Mouse (Mus musculus) lung, embryonic 15.5 days (tissue): ENCODE measurements around the gene Tmem238l. TPM values are rescaled to one million over a fixed set of nuclear protein-coding genes. Genes with fewer than 3 reads are reported as not detected.
A peak's percentile ranks its signal among the peaks of the same experiment; 100 is the strongest.

Experiments used
- ATAC-seq: fragments of 200-750 bp; cut with Nextera tagmentation; 2 replicates; pipeline ENCODE4 v1.8.0; 2017; ENCODE audit warnings: moderate number of reproducible peaks, borderline replicate concordance; ENCODE audit not compliant: low FRiP score, low TSS enrichment; ENCODE audit errors: extremely low read depth
- H3K27ac ChIP-seq: fragments of 300-500 bp; sonication (generic); 2 replicates; pipeline ENCODE4 v1.5.1; 2015; ENCODE audit warnings: moderate library complexity, mild to moderate bottlenecking, inconsistent platforms
- H3K27me3 ChIP-seq: fragments of 300-500 bp; sonication (generic); 2 replicates; pipeline ENCODE4 v1.6.1; 2015; ENCODE audit warnings: inconsistent platforms
- H3K36me3 ChIP-seq: fragments of 300-500 bp; sonication (generic); 2 replicates; pipeline ENCODE4 v1.6.1; 2015; ENCODE audit warnings: inconsistent platforms
- H3K4me1 ChIP-seq: fragments of 300-500 bp; sonication (generic); 2 replicates; pipeline ENCODE4 v1.6.1; 2015; ENCODE audit warnings: inconsistent platforms
- H3K4me2 ChIP-seq: fragments of 300-500 bp; sonication (generic); 2 replicates; pipeline ENCODE4 v1.6.1; 2015; ENCODE audit warnings: inconsistent platforms, mild to moderate bottlenecking, moderate library complexity
- H3K4me3 ChIP-seq: fragments of 300-500 bp; sonication (generic); 2 replicates; pipeline ENCODE4 v1.5.1; 2015; ENCODE audit warnings: mild to moderate bottlenecking, inconsistent platforms
- H3K9ac ChIP-seq: fragments of 300-500 bp; sonication (generic); 2 replicates; pipeline ENCODE4 v1.6.1; 2015; ENCODE audit warnings: inconsistent platforms
- H3K9me3 ChIP-seq: fragments of 300-500 bp; sonication (generic); 2 replicates; pipeline ENCODE4 v1.6.1; 2016; ENCODE audit warnings: inconsistent platforms
- WGBS: fragments of 180-500 bp; shearing (Covaris S2); methylation state at CpG from one replicate; pipeline ENCODE4 v1.1.7; 2015; 5-methylcytosine and 5-hydroxymethylcytosine counted together
- polyA plus RNA-seq: library from polyadenylated mRNA; unstranded; fragments of >200 nt; fragmentation: Nextera tagmentation; extraction: Ambion mirVana; gene quantifications from 2 replicates; pipeline ENCODE4 v1.2.1, GENCODE M21; 2015

The Tmem238l gene
- not detected in 2 replicates for polyA plus RNA-seq

DNA sequence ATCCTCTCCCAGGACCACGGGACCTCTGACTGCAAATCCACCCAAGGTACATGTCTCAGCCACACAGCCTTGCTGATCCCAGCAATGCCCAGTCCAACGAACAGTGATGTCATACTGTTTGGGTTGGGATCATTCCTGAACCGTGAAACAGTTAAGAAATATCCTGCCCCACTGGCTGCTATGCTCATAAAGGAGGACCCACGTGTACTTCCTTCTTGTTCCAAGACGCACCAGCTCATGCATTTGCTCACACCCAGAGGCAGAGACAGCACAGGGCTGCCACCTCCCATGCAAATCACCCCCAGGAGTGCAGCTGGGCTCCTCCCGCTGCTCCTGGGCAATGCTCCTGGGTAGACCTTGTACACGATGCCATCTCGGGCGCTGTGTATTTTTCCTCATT is at the start of gene Tmem238l:
Gene Tmem238l (plus strand): TSS at position 336 of the 400 bp plus-strand sequence.
- H3K9me3 ChIP-seq, result no peaks in the 10 kb centered on the region
- no peak within 1 kb of the TSS for H3K9ac ChIP-seq
- no peaks in the 10 kb centered on the region for H3K27me3 ChIP-seq
- no peak within 1 kb of the TSS for H3K4me2 ChIP-seq
- H3K4me1 ChIP-seq, result no peaks in the 10 kb centered on the region
- H3K4me3 ChIP-seq, result no peak within 1 kb of the TSS
- H3K27ac ChIP-seq, result no peak within 1 kb of the TSS
- no peaks in the 10 kb centered on the region for H3K36me3 ChIP-seq
- WGBS, result 72% methylated on average over 9 of the region's 9 CpGs
- ATAC-seq, result no peak

DNA sequence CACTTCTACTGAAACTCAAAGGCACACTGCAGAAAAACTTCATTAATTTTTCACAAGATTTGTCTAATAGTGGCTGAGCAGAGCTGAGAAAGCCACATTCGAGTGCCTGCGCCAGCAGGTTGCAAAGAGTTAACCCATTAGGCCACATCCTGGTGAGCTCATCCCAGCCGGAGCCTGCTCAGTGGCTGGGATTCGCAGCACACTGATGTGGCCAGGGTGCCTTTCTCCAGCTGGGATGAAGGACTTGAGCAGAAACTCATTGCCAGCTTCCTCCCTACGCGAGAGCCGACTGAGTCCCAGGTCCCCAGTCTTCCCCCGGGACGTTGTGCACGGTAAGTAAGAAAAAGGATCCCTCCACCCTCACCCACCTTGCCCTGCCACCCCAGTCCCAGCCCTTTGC is 44.6 kb upstream of the Tmem238l start, which contains the start of gene Pirt:
Gene Pirt (plus strand): TSS at position 171 of the 400 bp plus-strand sequence.
- H3K27ac ChIP-seq, result no peak within 1 kb of the TSS
- no peaks in the 10 kb centered on the region for H3K36me3 ChIP-seq
- peaks cover 11% of the 10 kb centered on the region; the same call in 1 of the 2 replicates for H3K4me1 ChIP-seq
- H3K27me3 ChIP-seq, result peaks cover 6% of the 10 kb centered on the region; the same call in 1 of the 2 replicates
- WGBS, result 35% methylated on average over 10 of the region's 10 CpGs
- H3K4me3 ChIP-seq, result no peak within 1 kb of the TSS
- H3K9me3 ChIP-seq, result no peaks in the 10 kb centered on the region
- no peak within 1 kb of the TSS for H3K4me2 ChIP-seq
- H3K9ac ChIP-seq, result no peak within 1 kb of the TSS
- no peak for ATAC-seq

DNA sequence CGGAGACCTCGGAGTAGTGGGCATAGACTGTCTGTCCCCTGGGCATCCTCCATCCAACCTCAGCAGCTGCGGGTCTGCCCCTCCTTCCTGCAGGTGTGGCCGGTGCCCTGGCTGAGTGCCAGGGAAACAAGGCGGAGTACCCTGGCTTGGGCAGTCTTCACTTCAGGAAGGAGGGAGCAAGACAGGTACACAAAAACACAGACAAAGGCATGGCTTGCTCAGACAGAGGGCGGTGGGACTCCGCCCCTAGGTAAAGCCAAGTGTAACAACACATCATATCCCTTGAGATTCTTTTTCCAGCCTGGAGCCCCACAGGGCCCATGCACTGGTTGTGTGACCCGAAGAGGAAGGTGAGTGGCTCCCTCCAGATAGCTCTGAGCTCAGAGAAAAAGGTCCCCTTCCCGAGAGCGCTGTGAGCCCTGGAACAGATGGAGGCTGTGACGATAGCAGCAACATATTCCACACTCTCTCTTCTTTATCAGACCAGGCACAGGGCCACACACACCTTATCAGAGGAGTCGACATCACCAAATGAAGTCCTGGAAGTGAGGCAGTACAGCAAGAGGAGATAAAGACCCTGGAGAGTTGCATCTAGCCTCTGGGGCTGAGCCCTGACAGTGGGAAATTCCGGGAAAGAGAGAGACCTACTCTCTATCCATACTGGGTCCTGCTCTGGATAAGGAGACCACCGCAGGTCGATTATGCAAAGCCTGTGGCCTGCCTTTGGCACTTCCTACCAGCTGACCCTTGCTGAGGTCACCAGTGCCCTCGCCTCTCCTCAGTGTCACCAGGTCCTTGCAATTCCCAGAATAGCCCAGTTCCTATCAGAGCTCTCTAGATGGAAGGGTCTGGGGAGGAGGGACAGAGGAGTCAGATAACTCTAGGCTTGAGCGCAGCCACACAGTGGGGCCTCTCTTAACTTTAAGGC is 43.6 kb upstream of the Tmem238l start:
- Histone ChIP-seq H3K36me3 (no peaks in the 10 kb centered on the region), H3K9me3 (no peaks in the 10 kb centered on the region), H3K27me3 (peaks cover 6% of the 10 kb centered on the region; the same call in 1 of the 2 replicates), H3K4me3 (no peak overlapping the region), H3K4me1 (peaks cover 11% of the 10 kb centered on the region; the same call in 1 of the 2 replicates), H3K9ac (no peak overlapping the region), H3K27ac (no peak overlapping the region), H3K4me2 (no peak overlapping the region)
- ATAC-seq, result peak; percentile 35; the same call in 1 of the 2 replicates
- WGBS, result 37% methylated on average over 17 of the region's 17 CpGs

DNA sequence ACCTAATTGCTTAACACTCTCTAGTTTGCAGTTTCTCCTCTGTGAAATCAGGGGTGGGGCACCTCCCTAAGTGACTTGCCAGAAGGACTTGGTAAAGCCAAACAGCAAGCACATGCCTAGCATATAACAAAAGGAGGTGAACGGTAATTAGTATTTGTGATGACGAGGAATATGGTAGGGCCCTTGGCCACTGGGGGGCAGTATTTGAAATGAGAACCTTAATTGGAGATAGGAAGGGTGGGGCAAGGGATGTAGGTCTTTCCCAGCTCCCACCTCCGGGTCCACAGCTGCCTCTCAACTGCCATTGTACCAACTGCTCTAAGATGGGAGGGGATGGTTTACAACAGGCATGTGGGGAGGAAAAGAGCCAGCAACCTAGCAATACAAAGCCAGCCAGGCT is 42.2 kb upstream of the Tmem238l start:
- Histone ChIP-seq H3K9ac (no peak overlapping the region), H3K4me3 (no peak overlapping the region), H3K4me1 (peaks cover 11% of the 10 kb centered on the region; the same call in 1 of the 2 replicates), H3K9me3 (no peaks in the 10 kb centered on the region), H3K27me3 (peaks cover 6% of the 10 kb centered on the region; the same call in 1 of the 2 replicates), H3K36me3 (no peaks in the 10 kb centered on the region), H3K27ac (no peak overlapping the region), H3K4me2 (no peak overlapping the region)
- WGBS, result 19% methylated on average over 3 of the region's 3 CpGs
- ATAC-seq, result no peak

DNA sequence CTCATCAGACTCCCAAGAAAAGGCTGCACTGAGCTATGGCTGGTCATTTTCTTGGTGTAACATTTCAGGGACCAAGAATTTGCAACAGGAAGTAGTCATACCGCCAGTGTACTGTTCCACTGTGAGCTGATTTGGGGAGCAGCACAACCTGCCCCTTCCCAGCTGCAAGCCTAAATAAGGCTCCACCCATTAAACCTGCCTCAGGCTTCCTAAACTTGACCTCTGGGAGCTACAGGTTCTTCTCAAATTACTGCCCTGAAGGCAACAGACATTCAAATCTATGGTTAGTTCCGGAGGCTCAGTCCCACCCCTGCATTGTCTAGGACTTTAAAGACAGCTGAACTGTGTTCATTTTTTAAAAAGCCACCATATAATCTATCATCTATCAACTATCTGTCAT is 36.4 kb upstream of the Tmem238l start:
- 59% methylated on average over 2 of the region's 2 CpGs for WGBS
- no peaks in the 10 kb centered on the region for H3K9me3 ChIP-seq

DNA sequence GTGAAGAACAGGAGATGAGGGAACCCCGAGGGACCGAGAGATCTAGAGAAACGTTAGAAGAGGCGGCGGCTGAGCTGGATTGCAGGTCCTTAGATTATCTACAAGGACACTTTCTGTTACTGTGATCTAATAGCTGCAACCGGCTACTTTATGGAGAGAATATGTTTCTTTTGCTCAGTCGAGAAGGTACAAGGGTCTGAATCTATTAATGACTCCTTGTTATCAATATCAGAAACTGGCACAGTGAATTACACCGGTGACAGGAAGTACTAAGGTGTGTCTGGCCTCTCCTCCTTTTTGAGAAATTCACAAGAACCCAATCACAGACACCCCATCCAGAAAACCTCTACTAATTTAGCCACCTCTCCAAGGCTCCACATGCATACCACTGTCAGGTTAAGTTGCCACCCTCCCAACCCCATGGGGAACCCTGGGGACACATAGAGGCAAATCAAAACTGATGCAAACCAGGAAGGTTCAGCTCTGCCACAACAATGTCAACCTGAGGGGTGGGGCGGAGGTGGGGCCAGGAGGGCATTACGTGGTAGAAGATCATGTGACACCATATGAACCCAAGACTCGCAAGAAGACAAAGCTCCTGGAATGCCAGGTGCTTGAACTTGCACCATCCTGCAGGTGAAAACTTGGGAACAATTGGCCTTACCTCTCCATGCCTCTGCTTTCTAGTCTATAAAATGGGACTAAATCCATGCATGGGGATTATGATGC is 32.2 kb upstream of the Tmem238l start:
- no peaks in the 10 kb centered on the region for H3K9me3 ChIP-seq
- 69% methylated on average over 11 of the region's 11 CpGs for WGBS
- H3K4me1 ChIP-seq, result no peaks in the 10 kb centered on the region
- H3K4me2 ChIP-seq, result no peak overlapping the region
- no peaks in the 10 kb centered on the region for H3K27me3 ChIP-seq
- H3K4me3 ChIP-seq, result no peak overlapping the region
- no peak overlapping the region for H3K9ac ChIP-seq
- H3K36me3 ChIP-seq, result no peaks in the 10 kb centered on the region
- no peak for ATAC-seq
- no peak overlapping the region for H3K27ac ChIP-seq

More for the DNA sequence above, 36.4 kb upstream of the Tmem238l start:
- no peak overlapping the region for H3K27ac ChIP-seq
- H3K27me3 ChIP-seq, result no peaks in the 10 kb centered on the region
- no peak overlapping the region for H3K4me2 ChIP-seq
- H3K4me1 ChIP-seq, result no peaks in the 10 kb centered on the region
- no peak overlapping the region for H3K9ac ChIP-seq
- no peak overlapping the region for H3K4me3 ChIP-seq
- ATAC-seq, result no peak
- no peaks in the 10 kb centered on the region for H3K36me3 ChIP-seq

DNA sequence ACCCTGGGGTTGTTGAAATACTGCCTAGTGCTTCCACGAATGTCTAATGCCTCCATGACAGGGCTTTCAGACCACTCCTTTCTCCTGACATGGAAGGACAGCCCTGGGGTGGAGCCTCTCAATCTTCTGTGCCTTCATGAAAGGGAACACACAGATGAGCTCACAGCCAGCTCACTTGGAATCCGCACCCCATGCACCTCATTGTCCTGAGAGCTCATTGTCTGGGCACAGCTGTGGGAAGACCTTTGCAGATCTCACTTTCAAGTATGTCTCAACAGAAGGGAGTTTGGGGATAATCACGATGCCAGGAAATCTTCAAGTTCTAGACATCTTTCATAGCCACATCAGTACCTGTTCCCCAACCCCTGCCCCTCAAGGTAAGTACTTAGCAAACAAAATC is 28.1 kb upstream of the Tmem238l start:
- Histone ChIP-seq H3K4me2 (no peak overlapping the region), H3K27me3 (no peaks in the 10 kb centered on the region), H3K4me3 (no peak overlapping the region), H3K9ac (no peak overlapping the region), H3K4me1 (no peaks in the 10 kb centered on the region), H3K36me3 (no peaks in the 10 kb centered on the region), H3K27ac (no peak overlapping the region), H3K9me3 (no peaks in the 10 kb centered on the region)
- no peak for ATAC-seq
- 52% methylated on average over 3 of the region's 3 CpGs for WGBS

DNA sequence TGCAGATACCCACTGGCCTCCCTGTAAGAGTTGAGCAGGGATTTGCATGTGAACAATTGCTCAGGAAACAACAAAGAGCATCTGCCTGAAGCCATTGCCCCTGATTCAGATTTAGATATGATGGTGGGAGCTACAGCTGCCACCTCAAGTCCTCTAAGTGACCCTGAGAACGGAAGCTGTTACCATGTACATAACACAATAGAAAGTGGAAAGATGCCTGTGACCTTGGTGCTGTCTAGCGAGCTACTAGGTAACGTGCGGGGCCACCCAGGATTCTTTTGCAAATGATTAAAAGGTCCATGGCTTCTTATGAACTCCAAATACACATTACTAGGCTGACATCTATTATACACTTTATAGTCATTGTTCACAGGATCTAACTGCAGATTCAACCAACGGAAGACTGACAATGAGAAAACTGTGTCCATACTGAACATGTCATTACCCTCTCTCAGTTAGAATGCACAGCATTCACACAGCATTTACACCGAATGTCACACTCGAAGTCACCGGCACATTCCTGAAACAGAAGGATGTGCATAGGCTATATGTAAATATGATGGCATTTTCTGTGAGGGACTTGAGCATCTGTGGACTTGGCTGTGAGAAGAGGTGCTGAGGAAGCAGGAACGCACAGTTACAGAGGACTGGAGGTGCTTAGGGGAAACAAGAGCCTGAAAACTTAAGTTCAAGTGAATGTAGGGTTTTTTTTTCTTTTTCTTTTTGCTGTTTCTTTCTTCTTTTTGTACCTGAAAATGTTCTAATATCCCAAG is 23.4 kb upstream of the Tmem238l start:
- H3K27me3 ChIP-seq, result no peaks in the 10 kb centered on the region
- H3K4me1 ChIP-seq, result no peaks in the 10 kb centered on the region
- H3K9ac ChIP-seq, result no peak overlapping the region
- H3K27ac ChIP-seq, result no peak overlapping the region
- H3K36me3 ChIP-seq, result no peaks in the 10 kb centered on the region
- no peak for ATAC-seq
- no peaks in the 10 kb centered on the region for H3K9me3 ChIP-seq
- H3K4me2 ChIP-seq, result no peak overlapping the region
- 69% methylated on average over 9 of the region's 9 CpGs for WGBS
- no peak overlapping the region for H3K4me3 ChIP-seq

DNA sequence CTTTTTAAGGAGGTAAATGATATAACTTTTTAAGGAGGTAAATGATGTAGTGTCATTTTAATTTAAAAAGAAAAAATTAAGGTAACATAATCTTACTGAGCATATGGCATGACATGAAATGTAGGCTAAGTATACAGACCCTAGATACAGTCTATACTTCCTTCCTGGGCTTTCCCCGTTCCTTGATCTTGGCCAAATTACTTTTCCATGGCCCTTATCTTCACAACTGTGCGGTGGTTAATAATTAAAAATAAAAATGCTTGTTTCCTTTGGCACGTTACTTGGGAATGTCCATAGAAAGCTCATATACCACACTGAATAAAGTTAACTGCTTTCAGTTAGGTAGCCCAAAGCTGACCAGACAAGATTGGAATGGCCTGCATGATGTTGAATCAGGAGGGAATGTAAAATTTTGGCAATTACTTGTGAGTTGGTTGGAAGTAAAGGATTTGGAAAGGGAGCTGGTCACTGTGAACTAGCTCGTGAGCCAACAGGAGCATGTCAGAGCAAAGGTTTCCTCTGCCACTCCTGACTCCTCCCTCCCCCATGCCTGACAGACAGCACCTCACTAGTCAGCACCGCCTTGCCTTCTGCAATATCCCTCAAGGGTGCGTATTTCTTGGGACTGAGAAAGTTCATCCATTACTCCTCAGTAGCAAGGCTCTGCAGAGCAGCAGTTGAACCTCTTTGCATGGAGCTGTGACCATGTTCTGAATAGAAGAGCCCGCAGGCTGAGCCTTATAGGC is 21.8 kb upstream of the Tmem238l start:
- H3K4me3 ChIP-seq, result no peak overlapping the region
- ATAC-seq, result no peak
- H3K4me1 ChIP-seq, result no peaks in the 10 kb centered on the region
- no peak overlapping the region for H3K27ac ChIP-seq
- no peak overlapping the region for H3K9ac ChIP-seq
- 55% methylated on average over 7 of the region's 7 CpGs for WGBS
- H3K27me3 ChIP-seq, result no peaks in the 10 kb centered on the region
- H3K9me3 ChIP-seq, result no peaks in the 10 kb centered on the region
- no peaks in the 10 kb centered on the region for H3K36me3 ChIP-seq
- no peak overlapping the region for H3K4me2 ChIP-seq

DNA sequence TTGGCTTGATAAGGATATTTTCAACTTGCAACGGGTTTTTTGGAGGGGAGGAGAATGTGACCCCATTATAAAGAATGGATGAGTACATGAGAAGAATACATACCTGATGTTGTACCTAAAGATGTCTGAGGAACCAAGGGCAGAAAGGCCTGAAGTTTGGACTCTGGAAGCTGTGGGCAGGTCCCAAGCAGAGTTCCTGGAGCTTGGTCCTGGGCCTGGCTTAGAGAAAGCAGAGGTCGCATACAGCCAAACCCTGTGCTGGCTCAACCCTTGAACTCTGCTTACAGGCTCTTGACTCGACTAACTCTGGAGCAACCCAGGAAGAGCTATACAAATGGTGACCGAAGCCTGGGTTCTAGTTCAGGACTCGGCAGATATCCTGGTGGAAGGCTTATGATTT is 14.4 kb upstream of the Tmem238l start:
- Histone ChIP-seq H3K27ac (no peak overlapping the region), H3K4me1 (no peaks in the 10 kb centered on the region), H3K9me3 (no peaks in the 10 kb centered on the region), H3K4me3 (no peak overlapping the region), H3K9ac (no peak overlapping the region), H3K27me3 (no peaks in the 10 kb centered on the region), H3K36me3 (no peaks in the 10 kb centered on the region), H3K4me2 (no peak overlapping the region)
- 81% methylated on average over 5 of the region's 5 CpGs for WGBS
- ATAC-seq, result no peak

DNA sequence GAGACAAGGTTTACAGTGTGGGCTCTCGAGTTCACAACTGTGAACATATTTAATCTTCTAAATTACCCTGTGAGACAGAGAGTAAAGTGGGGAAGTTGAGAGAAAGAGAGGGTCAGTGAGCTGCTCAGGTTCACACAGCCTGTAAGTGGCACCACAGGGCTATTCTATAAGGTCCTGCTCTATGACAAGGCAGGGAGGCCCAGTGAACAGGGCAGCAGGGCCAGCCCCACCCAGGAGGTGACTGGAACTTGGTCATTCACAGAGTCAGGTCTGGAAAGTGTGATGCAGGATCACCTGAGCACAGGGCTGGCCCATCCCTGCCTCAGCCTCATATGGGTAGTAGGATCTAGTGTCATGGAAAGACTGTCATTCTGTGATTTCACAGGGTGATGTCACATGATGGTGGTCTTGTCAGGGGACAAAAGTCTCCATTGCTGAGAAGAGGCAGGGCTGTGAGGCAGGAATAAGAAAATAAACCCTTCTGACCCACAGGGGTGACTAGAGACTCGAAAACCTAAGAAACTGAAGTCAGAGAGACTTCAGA is 11.1 kb upstream of the Tmem238l start:
- no peaks in the 10 kb centered on the region for H3K36me3 ChIP-seq
- H3K27me3 ChIP-seq, result no peaks in the 10 kb centered on the region
- no peak overlapping the region for H3K4me2 ChIP-seq
- H3K4me1 ChIP-seq, result no peaks in the 10 kb centered on the region
- H3K27ac ChIP-seq, result no peak overlapping the region
- no peak overlapping the region for H3K4me3 ChIP-seq
- WGBS, result 43% methylated on average over 2 of the region's 2 CpGs
- no peaks in the 10 kb centered on the region for H3K9me3 ChIP-seq
- no peak overlapping the region for H3K9ac ChIP-seq
- ATAC-seq, result no peak
